Mouse (Mus musculus) intestine, embryonic 16.5 days (tissue): ENCODE data around the gene Rai1. TPM values are rescaled to one million over a fixed set of nuclear protein-coding genes. Genes with fewer than 3 reads are reported as not detected.

ENCODE experiments used
- ATAC-seq: fragments of 200-750 bp; cut with Nextera tagmentation; 2 replicates; pipeline ENCODE4 v1.8.0; 2017; ENCODE audit warnings: moderate TSS enrichment, moderate library complexity
- H3K27ac ChIP-seq: fragments of 300-500 bp; sonication (generic); 2 replicates; pipeline ENCODE4 v1.5.1; 2014; ENCODE audit warnings: mild to moderate bottlenecking, low read length
- H3K27me3 ChIP-seq: fragments of 300-500 bp; sonication (generic); replicated peaks from 2 replicates; pipeline ENCODE4 v1.6.1; 2014; ENCODE audit warnings: low read length, control low read depth, mixed read lengths; ENCODE audit not compliant: control insufficient read depth, insufficient read depth
- H3K36me3 ChIP-seq: fragments of 300-500 bp; sonication (generic); 2 replicates; pipeline ENCODE4 v1.6.1; 2014; ENCODE audit warnings: low read length, control low read depth; ENCODE audit not compliant: control insufficient read depth, insufficient read depth
- H3K4me1 ChIP-seq: fragments of 300-500 bp; sonication (generic); 2 replicates; pipeline ENCODE4 v1.6.1; 2014; ENCODE audit warnings: low read length, control low read depth, mixed read lengths; ENCODE audit not compliant: control insufficient read depth, insufficient read depth
- H3K4me2 ChIP-seq: fragments of 300-500 bp; sonication (generic); 2 replicates; pipeline ENCODE4 v1.6.1; 2014; ENCODE audit warnings: low read depth, low read length, control low read depth
- H3K4me3 ChIP-seq: fragments of 300-500 bp; sonication (generic); 2 replicates; pipeline ENCODE4 v1.5.1; 2014; ENCODE audit warnings: mild to moderate bottlenecking, low read length
- H3K9ac ChIP-seq: fragments of 300-500 bp; sonication (generic); 2 replicates; pipeline ENCODE4 v1.6.1; 2014; ENCODE audit warnings: low read depth, low read length
- H3K9me3 ChIP-seq: fragments of 300-500 bp; sonication (generic); 2 replicates; pipeline ENCODE4 v1.6.1; 2016; ENCODE audit warnings: low read length, control low read depth; ENCODE audit not compliant: control insufficient read depth
- WGBS: fragments of 180-500 bp; shearing (Covaris S2); extraction: QIAGEN DNeasy Blood & Tissue Kit; methylation state at CpG from one replicate; pipeline ENCODE4 v1.1.7; 2014; 5-methylcytosine and 5-hydroxymethylcytosine counted together
- polyA plus RNA-seq: library from polyadenylated mRNA; unstranded; fragments of >200 nt; fragmentation: Nextera tagmentation; extraction: Ambion mirVana; gene quantifications from 2 replicates; pipeline ENCODE4 v1.2.1, GENCODE M21; 2015

The Rai1 gene
- polyA plus RNA-seq, 1 experiment from 2014 or later: 12.4 TPM

GRCm38 (mm10) chr11:60105593-60106542, 1.1 kb downstream of the Rai1 start:
- Histone ChIP-seq H3K4me3 (peak overlapping the region; percentile 80), H3K9ac (peak overlapping the region; percentile 95), H3K27me3 (no peaks in the 10 kb centered on the region), H3K4me1 (peaks cover 40% of the 10 kb centered on the region), H3K36me3 (no peaks in the 10 kb centered on the region), H3K9me3 (no peaks in the 10 kb centered on the region), H3K27ac (peak overlapping the region; percentile 99), H3K4me2 (peak overlapping the region; percentile 87)
- ATAC-seq: peak; percentile 50
- under 1% methylated on average over 88 of the region's 88 CpGs for WGBS

DNA sequence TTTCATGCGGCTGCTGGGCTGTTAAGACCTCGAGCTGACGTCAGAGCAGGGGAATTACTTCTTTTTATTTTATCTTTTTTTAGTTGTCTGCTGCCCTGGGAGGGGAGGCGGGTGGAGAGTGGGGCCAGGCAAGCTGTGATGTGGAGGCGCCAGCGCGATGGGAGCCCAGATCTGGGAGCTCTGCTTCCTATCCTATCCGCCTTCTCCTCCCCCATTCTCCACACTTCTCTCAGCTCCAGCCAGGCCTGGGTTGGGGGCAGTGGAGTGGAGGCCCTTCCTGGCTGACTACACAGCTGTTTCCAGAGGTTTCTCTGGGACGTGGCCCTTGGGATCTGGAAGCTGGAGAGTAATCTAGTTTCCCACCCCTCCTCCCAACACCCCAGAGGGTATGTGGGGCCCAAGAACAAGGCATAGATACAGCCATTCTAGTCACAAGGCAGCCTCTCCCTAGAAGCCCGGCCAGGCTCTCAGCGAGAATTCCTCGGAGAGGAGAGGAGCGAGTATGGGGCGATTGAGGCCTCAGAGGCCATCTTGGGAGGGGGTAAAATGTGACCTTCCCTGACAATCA, 1.8 kb downstream of the Rai1 start:
- H3K9ac ChIP-seq: peak overlapping the region; percentile 95
- H3K4me3 ChIP-seq: peak overlapping the region; percentile 80
- WGBS: under 1% methylated on average over 14 of the region's 14 CpGs
- no peaks in the 10 kb centered on the region for H3K36me3 ChIP-seq
- H3K4me1 ChIP-seq: peaks cover 48% of the 10 kb centered on the region
- no peaks in the 10 kb centered on the region for H3K9me3 ChIP-seq
- H3K27ac ChIP-seq: peak overlapping the region; percentile 99
- H3K27me3 ChIP-seq: no peaks in the 10 kb centered on the region
- H3K4me2 ChIP-seq: peak overlapping the region; percentile 87
- peak; percentile 36 for ATAC-seq

DNA sequence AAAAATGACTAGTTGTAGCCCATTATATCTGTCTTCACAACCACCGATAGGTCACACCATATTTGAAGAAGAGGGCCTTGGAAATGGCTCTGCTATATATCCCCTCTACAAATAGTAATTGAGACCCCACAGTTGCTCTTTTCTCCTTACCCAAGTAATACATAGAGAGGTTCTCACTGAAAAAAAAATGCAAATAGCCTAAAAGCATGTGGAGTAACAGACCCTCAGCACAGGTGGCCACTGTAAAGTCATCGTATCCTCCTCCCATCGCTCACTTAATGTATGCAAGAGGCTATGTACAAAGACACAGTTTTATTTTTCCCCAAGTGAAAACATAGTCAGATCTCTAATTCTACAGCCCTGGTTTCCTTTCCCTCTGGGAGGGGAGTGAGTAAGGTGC, 2.6 kb downstream of the Rai1 start:
- no peak for ATAC-seq

DNA sequence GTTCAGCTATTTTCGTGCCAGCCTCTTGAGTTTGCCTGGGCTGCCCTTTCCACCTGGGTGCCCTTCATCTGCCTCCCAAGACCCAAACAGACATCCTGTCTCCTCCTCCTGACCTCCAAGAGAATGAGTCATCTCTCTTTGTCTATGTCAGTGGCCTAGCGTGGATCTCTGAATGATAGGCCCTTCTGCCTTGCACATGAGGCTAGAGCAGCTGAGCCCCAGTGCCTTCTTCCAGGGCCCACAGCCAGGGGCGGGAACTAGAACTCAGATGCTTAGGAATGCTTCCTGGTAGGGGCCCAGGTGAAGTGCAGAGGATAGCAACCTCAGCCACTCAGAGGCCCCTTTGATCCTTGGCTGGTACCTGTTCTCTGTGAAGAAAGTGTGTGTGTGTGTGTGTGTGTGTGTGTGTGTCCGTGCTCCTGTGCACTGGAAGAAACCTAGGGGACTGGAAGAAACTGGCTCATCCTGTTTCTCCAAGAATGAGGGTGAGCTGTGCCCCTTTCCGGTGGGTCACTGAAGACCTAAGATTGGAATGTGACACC, 3.9 kb downstream of the Rai1 start:
- ATAC-seq: peak; percentile 66
- 24% methylated on average over 5 of the region's 5 CpGs for WGBS
- peak overlapping the region; percentile 99 for H3K27ac ChIP-seq
- peak overlapping the region; percentile 87 for H3K4me2 ChIP-seq
- H3K36me3 ChIP-seq: no peaks in the 10 kb centered on the region
- H3K27me3 ChIP-seq: no peaks in the 10 kb centered on the region
- H3K4me3 ChIP-seq: peak overlapping the region; percentile 9; the same call in 1 of the 2 replicates
- H3K9me3 ChIP-seq: no peaks in the 10 kb centered on the region
- H3K9ac ChIP-seq: peak overlapping the region; percentile 95; the same call in 1 of the 2 replicates
- H3K4me1 ChIP-seq: peaks cover 63% of the 10 kb centered on the region

More for the DNA sequence above, 2.6 kb downstream of the Rai1 start:
- H3K36me3 ChIP-seq: no peaks in the 10 kb centered on the region
- peaks cover 56% of the 10 kb centered on the region for H3K4me1 ChIP-seq
- H3K4me2 ChIP-seq: peak overlapping the region; percentile 87
- no peaks in the 10 kb centered on the region for H3K27me3 ChIP-seq
- 60% methylated on average over 3 of the region's 3 CpGs for WGBS
- H3K9me3 ChIP-seq: no peaks in the 10 kb centered on the region
- peak overlapping the region; percentile 95; the same call in 1 of the 2 replicates for H3K9ac ChIP-seq
- H3K4me3 ChIP-seq: peak overlapping the region; percentile 2; the same call in 1 of the 2 replicates
- H3K27ac ChIP-seq: peak overlapping the region; percentile 99

DNA sequence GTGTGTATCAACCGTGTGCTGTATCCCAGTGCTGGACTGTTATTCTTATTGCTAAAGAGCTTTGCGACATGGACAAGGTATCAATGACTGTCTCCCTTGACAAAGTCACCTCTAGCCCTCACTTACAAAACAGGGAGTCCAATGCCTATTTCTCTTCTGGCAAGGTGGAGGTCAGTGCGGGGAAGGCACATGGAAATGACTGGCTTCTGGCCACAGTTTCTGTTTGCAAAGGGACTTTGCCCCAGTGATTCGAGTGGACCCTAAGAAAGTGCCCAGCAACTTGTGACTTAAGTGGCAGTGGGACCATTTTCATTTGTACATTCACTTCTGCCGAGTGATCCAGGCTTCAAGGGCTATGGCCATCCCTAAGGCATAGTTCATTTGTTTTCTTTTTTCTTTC, 5.6 kb downstream of the Rai1 start:
- Histone ChIP-seq H3K9me3 (no peaks in the 10 kb centered on the region), H3K4me1 (peaks cover 71% of the 10 kb centered on the region), H3K36me3 (no peaks in the 10 kb centered on the region), H3K9ac (no peak overlapping the region), H3K4me3 (no peak overlapping the region), H3K27me3 (no peaks in the 10 kb centered on the region), H3K27ac (no peak overlapping the region), H3K4me2 (no peak overlapping the region)
- 43% methylated on average over 5 of the region's 5 CpGs for WGBS
- no peak for ATAC-seq

DNA sequence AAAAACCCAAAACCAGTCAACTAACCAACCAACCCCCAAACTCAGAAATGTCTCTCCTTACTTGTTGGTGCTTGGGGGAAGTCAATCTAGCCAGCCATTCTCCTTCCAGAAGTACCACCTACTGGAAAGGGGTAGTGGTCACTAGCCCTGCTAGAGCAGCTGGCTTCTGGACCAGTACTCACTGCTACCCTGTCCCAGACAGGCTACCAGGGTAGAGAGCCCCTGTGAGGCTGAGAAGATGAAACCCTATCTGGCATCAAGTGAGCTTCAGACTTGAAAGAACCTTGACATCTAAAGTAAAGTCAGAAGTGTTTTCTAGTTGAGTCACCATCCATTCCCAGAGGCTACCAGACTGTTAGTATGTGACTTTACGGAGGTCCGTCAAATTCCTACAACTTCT, 6.8 kb downstream of the Rai1 start:
- no peak overlapping the region for H3K9ac ChIP-seq
- H3K4me1 ChIP-seq: peaks cover 79% of the 10 kb centered on the region
- no peak overlapping the region for H3K4me3 ChIP-seq
- no peaks in the 10 kb centered on the region for H3K36me3 ChIP-seq
- H3K27ac ChIP-seq: peak overlapping the region; percentile 93; the same call in 1 of the 2 replicates
- H3K9me3 ChIP-seq: no peaks in the 10 kb centered on the region
- no peak for ATAC-seq
- H3K4me2 ChIP-seq: no peak overlapping the region
- H3K27me3 ChIP-seq: no peaks in the 10 kb centered on the region
- 94% methylated on average over 2 of the region's 2 CpGs for WGBS

DNA sequence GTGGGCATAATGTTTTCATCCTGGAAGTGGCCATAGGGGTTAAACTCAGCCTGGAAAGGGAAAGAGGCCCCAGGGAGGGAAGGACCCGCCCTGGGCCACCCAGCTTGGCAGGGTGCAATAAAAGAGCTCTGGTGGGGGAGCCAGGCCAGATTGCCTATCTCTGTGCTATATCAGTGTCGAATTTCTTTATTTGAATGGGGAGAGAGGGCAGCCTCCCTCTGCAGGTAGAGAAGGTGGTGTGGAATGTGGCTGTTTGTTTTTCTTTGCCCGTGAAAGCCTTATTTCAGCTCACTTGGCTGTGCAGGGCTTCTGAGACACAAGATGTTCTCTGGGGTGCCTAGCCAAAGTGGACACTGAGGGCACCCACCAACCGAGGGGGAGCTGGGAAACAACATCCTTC, 8.8 kb downstream of the Rai1 start:
- H3K4me3 ChIP-seq: peak overlapping the region; percentile 57
- peak overlapping the region; percentile 77 for H3K9ac ChIP-seq
- H3K9me3 ChIP-seq: no peaks in the 10 kb centered on the region
- H3K4me2 ChIP-seq: peak overlapping the region; percentile 80
- H3K27ac ChIP-seq: peak overlapping the region; percentile 93
- no peaks in the 10 kb centered on the region for H3K27me3 ChIP-seq
- H3K36me3 ChIP-seq: no peaks in the 10 kb centered on the region
- ATAC-seq: peak; percentile 39
- WGBS: 0% methylated on average over 4 of the region's 4 CpGs
- H3K4me1 ChIP-seq: peaks cover 66% of the 10 kb centered on the region

- Histone ChIP-seq H3K36me3 (no peaks in the 10 kb centered on the region), H3K4me2 (peak overlapping the region; percentile 80), H3K27ac (peak overlapping the region; percentile 93), H3K9ac (peak overlapping the region; percentile 77), H3K4me1 (peaks cover 58% of the 10 kb centered on the region), H3K4me3 (peak overlapping the region; percentile 57), H3K27me3 (no peaks in the 10 kb centered on the region), H3K9me3 (no peaks in the 10 kb centered on the region)
- peak; percentile 14 for ATAC-seq
- WGBS: 3% methylated on average over 21 of the region's 21 CpGs
Observed at GRCm38 (mm10) chr11:60114296-60115023, 9.6 kb downstream of the Rai1 start.
